In the genomic region with DNA sequence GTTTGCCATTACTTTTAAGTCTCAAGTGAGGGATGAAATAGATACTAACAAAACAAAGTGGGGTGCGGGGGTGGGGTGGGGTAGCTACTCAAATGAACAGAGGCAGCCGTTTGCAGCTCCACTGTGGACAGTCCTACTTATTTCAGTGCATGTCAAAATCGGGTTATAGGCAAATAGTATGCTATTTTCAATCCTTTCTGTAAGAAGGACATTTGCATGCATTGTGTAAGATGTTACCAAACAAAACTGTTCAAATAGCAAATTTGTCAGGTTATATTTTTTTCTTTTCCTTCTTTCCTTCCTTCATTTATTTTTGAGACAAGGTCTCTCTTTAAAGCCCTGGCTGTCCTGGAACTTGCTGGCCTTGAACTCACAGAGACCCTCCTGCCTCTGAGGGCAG, we compare ENCODE assay signal across 15 mouse cellular contexts.
"Had no signal": no experiment of that assay in that cellular context is flagged by ENCODE, and none has a peak within 500 bp of the region (broad histone marks: within the 10 kb centered on the region; RNA-seq: fewer than 3 reads in every experiment).

No protein-coding gene starts in this region.

- H3K4me3 ChIP-seq: neural tube, embryonic 15.5 days; stomach, embryonic 15.5 days had no signal

- H3K4me2 ChIP-seq: neural tube, embryonic 15.5 days; stomach, embryonic 15.5 days had no signal

- DNase-seq: retina, postnatal 1 day; right cerebral cortex, adult 18-20 months; right cerebral cortex, postnatal 14 days; right cerebral cortex, postnatal 25 days; right cerebral cortex, postnatal 4 days; spleen, adult 18-20 months; thymus, adult 18-20 months; thymus, adult 2 months; thymus, postnatal 14 days; thymus, postnatal 25 days; thymus, postnatal 36 days; thymus, postnatal 4 days had no signal

- H3K9ac ChIP-seq: neural tube, embryonic 15.5 days; stomach, embryonic 15.5 days had no signal

- H3K27me3 ChIP-seq: neural tube, embryonic 15.5 days; stomach, embryonic 15.5 days had no signal

- H3K9me3 ChIP-seq: neural tube, embryonic 15.5 days; stomach, embryonic 15.5 days had no signal

- H3K27ac ChIP-seq: neural tube, embryonic 15.5 days; stomach, embryonic 15.5 days; stomach, postnatal 0 days had no signal

- H3K4me1 ChIP-seq: neural tube, embryonic 15.5 days; stomach, embryonic 15.5 days had no signal
